In the genomic region with DNA sequence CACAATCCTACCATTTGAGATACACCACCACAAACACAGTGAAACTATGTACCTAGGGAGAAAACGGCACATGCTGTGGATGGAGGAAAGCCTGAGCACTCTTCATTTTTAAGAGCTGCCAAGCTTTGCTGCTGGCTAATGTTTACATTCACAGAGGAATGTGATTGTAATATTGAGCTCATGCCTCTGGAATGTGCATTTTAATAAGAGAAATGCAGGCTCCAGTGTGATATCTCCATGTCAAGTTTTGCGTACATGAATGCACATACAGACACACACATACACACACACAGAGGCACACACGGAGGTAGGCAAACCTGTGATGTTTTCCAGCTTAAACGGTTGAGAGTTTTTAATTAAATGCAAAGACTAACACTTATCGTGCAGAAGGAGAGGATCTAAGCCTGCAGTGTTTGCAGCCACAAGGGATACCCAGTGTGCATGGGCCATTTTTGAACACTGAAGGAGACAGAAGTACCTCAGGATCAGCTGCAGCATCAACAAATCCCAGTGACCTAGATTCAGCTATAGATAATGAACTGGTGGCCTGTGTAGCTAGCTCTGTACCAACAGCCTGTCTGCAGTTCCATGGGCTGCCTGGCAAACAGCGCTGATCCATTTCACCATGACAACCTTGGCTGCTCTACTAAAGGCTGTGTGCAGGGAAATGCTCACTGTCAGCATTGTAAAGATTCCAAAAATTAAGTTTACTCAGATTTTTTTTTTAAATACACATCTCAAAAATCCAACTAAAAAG, we compare ENCODE assay signal across 7 mouse cellular contexts.
DNase-seq lines count a peak whose midpoint lies in the region; ATAC-seq lines count a peak whose summit lies in the region.

No protein-coding gene starts in this region.

- H3K9ac ChIP-seq in lung, embryonic 16.5 days (ENCODE audit: low read length): no peak overlapping the region
- no peak overlapping the region for H3K9ac ChIP-seq in embryonic facial prominence, embryonic 13.5 days
- H3K9ac ChIP-seq in midbrain, embryonic 14.5 days (replicated peaks; ENCODE audit: low read length): no peak overlapping the region

- peak overlapping the region; percentile 23 for H3K4me2 ChIP-seq in lung, embryonic 16.5 days (ENCODE audit: low read depth, low read length)
- no peak overlapping the region; the same call in 1 of the 2 replicates for H3K4me2 ChIP-seq in embryonic facial prominence, embryonic 13.5 days
- no peak overlapping the region for H3K4me2 ChIP-seq in midbrain, embryonic 14.5 days (ENCODE audit: low read length)

- no peaks in the 10 kb centered on the region for H3K27me3 ChIP-seq in lung, embryonic 16.5 days (ENCODE audit: control insufficient read depth, insufficient read depth, low read depth, low read length)
- H3K27me3 ChIP-seq in embryonic facial prominence, embryonic 13.5 days: no peaks in the 10 kb centered on the region
- no peaks in the 10 kb centered on the region for H3K27me3 ChIP-seq in midbrain, embryonic 14.5 days (ENCODE audit: control insufficient read depth, insufficient read depth, low read length)

- H3K4me1 ChIP-seq in lung, embryonic 16.5 days (replicated peaks; ENCODE audit: control insufficient read depth, insufficient read depth, low read length): peaks cover 17% of the 10 kb centered on the region
- peaks cover 21% of the 10 kb centered on the region for H3K4me1 ChIP-seq in embryonic facial prominence, embryonic 13.5 days
- peaks cover 6% of the 10 kb centered on the region for H3K4me1 ChIP-seq in midbrain, embryonic 14.5 days (ENCODE audit: control insufficient read depth, insufficient read depth, low read length)

- H3K4me3 ChIP-seq in lung, embryonic 16.5 days (ENCODE audit: low read length): no peak overlapping the region
- no peak overlapping the region for H3K4me3 ChIP-seq in embryonic facial prominence, embryonic 13.5 days
- no peak overlapping the region for H3K4me3 ChIP-seq in midbrain, embryonic 14.5 days (replicated peaks; ENCODE audit: low read depth, low read length)

- WGBS in lung, embryonic 16.5 days: 23% methylated on average over 6 of the region's 6 CpGs
- 45% methylated on average over 6 of the region's 6 CpGs for WGBS in embryonic facial prominence, embryonic 13.5 days
- 51% methylated on average over 6 of the region's 6 CpGs for WGBS in midbrain, embryonic 14.5 days

- ATAC-seq in lung, embryonic 16.5 days (ENCODE audit: low read depth): peak; percentile 95
- no peak for ATAC-seq in embryonic facial prominence, embryonic 13.5 days (ENCODE audit: insufficient number of reproducible peaks, insufficient read depth, low FRiP score, low TSS enrichment, low read depth)
- ATAC-seq in midbrain, embryonic 14.5 days (ENCODE audit: low FRiP score, low TSS enrichment): peak; percentile 62; the same call in 1 of the 2 replicates
- ATAC-seq in megakaryocyte progenitor cell, adult 5-6 weeks (replicated peaks; ENCODE audit: poor library complexity): no peak

- no peak for DNase-seq in lung, postnatal 14 days
- DNase-seq in kidney, postnatal 10 days: peak; percentile 21
- DNase-seq in midbrain, embryonic 14.5 days: peak; percentile 69
- DNase-seq in thymus, postnatal 10 days (ENCODE audit: low spot score in 2 of 2): no peak

- H3K36me3 ChIP-seq in lung, embryonic 16.5 days (ENCODE audit: control insufficient read depth, insufficient read depth, low read length): no peaks in the 10 kb centered on the region
- H3K36me3 ChIP-seq in embryonic facial prominence, embryonic 13.5 days: no peaks in the 10 kb centered on the region
- no peaks in the 10 kb centered on the region for H3K36me3 ChIP-seq in midbrain, embryonic 14.5 days (ENCODE audit: control insufficient read depth, insufficient read depth, low read length)

- H3K9me3 ChIP-seq in lung, embryonic 16.5 days (ENCODE audit: control insufficient read depth, low read length): no peaks in the 10 kb centered on the region
- no peaks in the 10 kb centered on the region for H3K9me3 ChIP-seq in embryonic facial prominence, embryonic 13.5 days
- 0 out of 2 replicates have a peak, but pooled peaks cover 3% of the 10 kb centered on the region for H3K9me3 ChIP-seq in midbrain, embryonic 14.5 days (ENCODE audit: control insufficient read depth, low read length)

- H3K27ac ChIP-seq in lung, embryonic 16.5 days (ENCODE audit: low read length): peak overlapping the region; percentile 81
- peak overlapping the region; percentile 52 for H3K27ac ChIP-seq in embryonic facial prominence, embryonic 13.5 days
- peak overlapping the region; percentile 68 for H3K27ac ChIP-seq in midbrain, embryonic 14.5 days (replicated peaks; ENCODE audit: low read depth, low read length)

Comparison
In these comparisons a context has a peak if more than half of its experiments do, and no peak if none do; other contexts are left out.
1. ATAC-seq: peak in lung, embryonic 16.5 days (single experiment) and midbrain, embryonic 14.5 days (single experiment); none in embryonic facial prominence, embryonic 13.5 days (single experiment) and megakaryocyte progenitor cell, adult 5-6 weeks (single experiment).
2. DNase-seq: peak in kidney, postnatal 10 days (single experiment) and midbrain, embryonic 14.5 days (single experiment); none in lung, postnatal 14 days (single experiment) and thymus, postnatal 10 days (0 of 2).
3. Peak in every context shown above with its lines, with median percentiles within 50 percentile points of each other: H3K27ac ChIP-seq.